ENCODE assay signal across 10 mouse cellular contexts in genomic region chr2:156873629-156874028, GRCm38 (mm10). TPM values are rescaled to one million over a fixed set of nuclear protein-coding genes. Genes with fewer than 3 reads are reported as not detected.
DNase-seq lines count a peak whose midpoint lies in the region; ATAC-seq and TF ChIP-seq lines count a peak whose summit lies in the region.
"Had no signal": no experiment of that assay in that cellular context is flagged by ENCODE, and none has a peak within 500 bp of the region (broad histone marks: within the 10 kb centered on the region; RNA-seq: fewer than 3 reads in every experiment).

No protein-coding gene starts in this region.

- H3K4me1 ChIP-seq in hindbrain, embryonic 14.5 days (replicated peaks; ENCODE audit: control insufficient read depth, insufficient read depth, low read length), result no peaks in the 10 kb centered on the region
- H3K4me1 ChIP-seq in hindbrain, embryonic 12.5 days, result peaks cover 4% of the 10 kb centered on the region
- peaks cover 52% of the 10 kb centered on the region for H3K4me1 ChIP-seq in E14TG2a.4 (replicated peaks; ENCODE audit: low read depth, low read length)
- 0 out of 2 replicates have a peak, but pooled peaks cover 4% of the 10 kb centered on the region for H3K4me1 ChIP-seq in forebrain, embryonic 15.5 days
- no peaks in the 10 kb centered on the region for H3K4me1 ChIP-seq in kidney, embryonic 14.5 days (ENCODE audit: control insufficient read depth, insufficient read depth, low read length)
- H3K4me1 ChIP-seq in lung, embryonic 16.5 days (replicated peaks; ENCODE audit: control insufficient read depth, insufficient read depth, low read length), result peaks cover 22% of the 10 kb centered on the region
- H3K4me1 ChIP-seq: embryonic facial prominence, embryonic 12.5 days had no signal

- WGBS in hindbrain, embryonic 14.5 days, result 36% methylated on average over 5 of the region's 5 CpGs
- 42% methylated on average over 5 of the region's 5 CpGs for WGBS in hindbrain, embryonic 12.5 days
- 30% methylated on average over 5 of the region's 5 CpGs for WGBS in forebrain, embryonic 15.5 days
- 28% methylated on average over 5 of the region's 5 CpGs for WGBS in kidney, embryonic 14.5 days
- 24% methylated on average over 5 of the region's 5 CpGs for WGBS in lung, embryonic 16.5 days

- no peak overlapping the region for H3K27ac ChIP-seq in hindbrain, embryonic 14.5 days
- no peak overlapping the region for H3K27ac ChIP-seq in hindbrain, embryonic 12.5 days
- H3K27ac ChIP-seq in forebrain, embryonic 15.5 days (replicated peaks), result no peak overlapping the region
- H3K27ac ChIP-seq in kidney, embryonic 14.5 days (ENCODE audit: low read depth, low read length), result no peak overlapping the region
- no peak overlapping the region for H3K27ac ChIP-seq in lung, embryonic 16.5 days (ENCODE audit: low read length)
- H3K27ac ChIP-seq: embryonic facial prominence, embryonic 12.5 days; limb, embryonic 13.5 days had no signal

- ATAC-seq in hindbrain, embryonic 14.5 days (ENCODE audit: low FRiP score), result no peak
- no peak for ATAC-seq in hindbrain, embryonic 12.5 days (ENCODE audit: low FRiP score)
- 0 out of 2 replicates have a peak, but pooled peaks have one; percentile 23 for ATAC-seq in forebrain, embryonic 15.5 days (replicated peaks)
- peak; percentile 59; the same call in 1 of the 2 replicates for ATAC-seq in kidney, embryonic 14.5 days (ENCODE audit: low FRiP score, low TSS enrichment)
- peak; percentile 55; the same call in 1 of the 2 replicates for ATAC-seq in lung, embryonic 16.5 days (ENCODE audit: low read depth)

- no peak overlapping the region for H3K9ac ChIP-seq in hindbrain, embryonic 14.5 days
- no peak overlapping the region for H3K9ac ChIP-seq in hindbrain, embryonic 12.5 days
- no peak overlapping the region for H3K9ac ChIP-seq in forebrain, embryonic 15.5 days (replicated peaks)
- H3K9ac ChIP-seq in kidney, embryonic 14.5 days (ENCODE audit: low read depth, low read length), result no peak overlapping the region
- H3K9ac ChIP-seq in lung, embryonic 16.5 days (ENCODE audit: low read length), result no peak overlapping the region
- H3K9ac ChIP-seq: embryonic facial prominence, embryonic 12.5 days; limb, embryonic 13.5 days had no signal

- H3K4me3 ChIP-seq in hindbrain, embryonic 14.5 days (replicated peaks; ENCODE audit: low read length), result no peak overlapping the region
- H3K4me3 ChIP-seq in hindbrain, embryonic 12.5 days, result no peak overlapping the region
- no peak overlapping the region for H3K4me3 ChIP-seq in E14TG2a.4 (replicated peaks; ENCODE audit: low read length)
- H3K4me3 ChIP-seq in forebrain, embryonic 15.5 days, result no peak overlapping the region
- H3K4me3 ChIP-seq in kidney, embryonic 14.5 days (ENCODE audit: low read length), result no peak overlapping the region
- H3K4me3 ChIP-seq in lung, embryonic 16.5 days (ENCODE audit: low read length), result no peak overlapping the region
- H3K4me3 ChIP-seq: embryonic facial prominence, embryonic 12.5 days; limb, embryonic 13.5 days had no signal

- TF ChIP-seq CTCF in E14TG2a.4 (conservative IDR thresholded peaks at IDR 0.05; ENCODE audit: low read length), result peak; percentile 51

- DNase-seq in hindbrain, embryonic 14.5 days (ENCODE audit: low spot score), result peak; percentile 86
- peak; percentile 80 for DNase-seq in c-Kit-positive CD71-positive TER-119-positive erythroid progenitor cells, embryonic 14.5 days (ENCODE audit: low spot score)
- DNase-seq in spleen, postnatal 4 days (ENCODE audit: low spot score in 2 of 2), result peak; percentile 59 to 81

- peaks cover 65% of the 10 kb centered on the region for H3K36me3 ChIP-seq in hindbrain, embryonic 14.5 days (replicated peaks; ENCODE audit: control insufficient read depth, insufficient read depth)
- H3K36me3 ChIP-seq in hindbrain, embryonic 12.5 days, result peaks cover 61% of the 10 kb centered on the region
- H3K36me3 ChIP-seq in E14TG2a.4 (ENCODE audit: insufficient read depth, low read length), result peaks cover 66% of the 10 kb centered on the region
- peaks cover 48% of the 10 kb centered on the region for H3K36me3 ChIP-seq in forebrain, embryonic 15.5 days
- peaks cover 56% of the 10 kb centered on the region for H3K36me3 ChIP-seq in kidney, embryonic 14.5 days (ENCODE audit: control insufficient read depth, insufficient read depth, low read length)
- peaks cover 16% of the 10 kb centered on the region for H3K36me3 ChIP-seq in lung, embryonic 16.5 days (ENCODE audit: control insufficient read depth, insufficient read depth, low read length)

- H3K9me3 ChIP-seq in hindbrain, embryonic 14.5 days (ENCODE audit: control insufficient read depth, low read length), result no peaks in the 10 kb centered on the region
- no peaks in the 10 kb centered on the region for H3K9me3 ChIP-seq in hindbrain, embryonic 12.5 days (replicated peaks)
- H3K9me3 ChIP-seq in E14TG2a.4 (ENCODE audit: low read length), result no peaks in the 10 kb centered on the region
- H3K9me3 ChIP-seq in forebrain, embryonic 15.5 days, result no peaks in the 10 kb centered on the region
- no peaks in the 10 kb centered on the region for H3K9me3 ChIP-seq in kidney, embryonic 14.5 days (ENCODE audit: control insufficient read depth, low read length)
- H3K9me3 ChIP-seq in lung, embryonic 16.5 days (ENCODE audit: control insufficient read depth, low read length), result no peaks in the 10 kb centered on the region
- H3K9me3 ChIP-seq: embryonic facial prominence, embryonic 12.5 days; limb, embryonic 13.5 days had no signal

- H3K4me2 ChIP-seq in hindbrain, embryonic 14.5 days (replicated peaks), result no peak overlapping the region
- no peak overlapping the region for H3K4me2 ChIP-seq in hindbrain, embryonic 12.5 days (replicated peaks)
- H3K4me2 ChIP-seq in forebrain, embryonic 15.5 days (replicated peaks), result no peak overlapping the region
- no peak overlapping the region for H3K4me2 ChIP-seq in kidney, embryonic 14.5 days (replicated peaks; ENCODE audit: low read depth, low read length)
- no peak overlapping the region for H3K4me2 ChIP-seq in lung, embryonic 16.5 days (ENCODE audit: low read depth, low read length)
- H3K4me2 ChIP-seq: embryonic facial prominence, embryonic 12.5 days; limb, embryonic 13.5 days had no signal

- H3K27me3 ChIP-seq in hindbrain, embryonic 14.5 days (ENCODE audit: control insufficient read depth, insufficient read depth, low read length), result no peaks in the 10 kb centered on the region
- H3K27me3 ChIP-seq in hindbrain, embryonic 12.5 days, result no peaks in the 10 kb centered on the region
- no peaks in the 10 kb centered on the region for H3K27me3 ChIP-seq in E14TG2a.4 (ENCODE audit: insufficient read depth, low read length)
- no peaks in the 10 kb centered on the region for H3K27me3 ChIP-seq in forebrain, embryonic 15.5 days
- no peaks in the 10 kb centered on the region for H3K27me3 ChIP-seq in kidney, embryonic 14.5 days (ENCODE audit: control insufficient read depth, insufficient read depth, low read length)
- H3K27me3 ChIP-seq in lung, embryonic 16.5 days (ENCODE audit: control insufficient read depth, insufficient read depth, low read depth, low read length), result no peaks in the 10 kb centered on the region
- H3K27me3 ChIP-seq: embryonic facial prominence, embryonic 12.5 days; limb, embryonic 13.5 days had no signal

RNA-seq across cellular contexts. Expression of gene Rab5if, which starts 10.7 kb away (rescaled TPM):
- 174 and 176 TPM in 2 replicates for polyA plus RNA-seq in hindbrain, embryonic 14.5 days (2014; fragmentation: Nextera tagmentation; extraction: Ambion mirVana)
- 170 and 175 TPM in 2 replicates for polyA plus RNA-seq in hindbrain, embryonic 12.5 days (2016; fragmentation: Nextera tagmentation; extraction: Ambion mirVana)
- polyA plus RNA-seq in forebrain, embryonic 15.5 days (2015; fragmentation: Nextera tagmentation; extraction: Ambion mirVana), result 144 and 145 TPM in 2 replicates
- 199 and 227 TPM in 2 replicates for polyA plus RNA-seq in kidney, embryonic 14.5 days (2014; fragmentation: Nextera tagmentation; extraction: Ambion mirVana)
- polyA plus RNA-seq in lung, embryonic 16.5 days (2015; fragmentation: Nextera tagmentation; extraction: Ambion mirVana), result 164 and 170 TPM in 2 replicates

RNA-seq across cellular contexts. Expression of gene Sla2, which starts 13.4 kb away (rescaled TPM):
- 0.14 and 0.20 TPM in 2 replicates for polyA plus RNA-seq in hindbrain, embryonic 14.5 days (2014; fragmentation: Nextera tagmentation; extraction: Ambion mirVana)
- 0.23 and 0.34 TPM in 2 replicates for polyA plus RNA-seq in hindbrain, embryonic 12.5 days (2016; fragmentation: Nextera tagmentation; extraction: Ambion mirVana)
- polyA plus RNA-seq in forebrain, embryonic 15.5 days (2015; fragmentation: Nextera tagmentation; extraction: Ambion mirVana), result 0.09 and 0.18 TPM in 2 replicates
- polyA plus RNA-seq in kidney, embryonic 14.5 days (2014; fragmentation: Nextera tagmentation; extraction: Ambion mirVana), result 0.23 and 0.24 TPM in 2 replicates
- 0.63 and 2.0 TPM in 2 replicates for polyA plus RNA-seq in lung, embryonic 16.5 days (2015; fragmentation: Nextera tagmentation; extraction: Ambion mirVana)

RNA-seq across cellular contexts. Expression of gene 4930518I15Rik, which starts 15.9 kb away (rescaled TPM):
- 4.0 and 5.4 TPM in 2 replicates for polyA plus RNA-seq in hindbrain, embryonic 14.5 days (2014; fragmentation: Nextera tagmentation; extraction: Ambion mirVana)
- 10.0 and 10.7 TPM in 2 replicates for polyA plus RNA-seq in hindbrain, embryonic 12.5 days (2016; fragmentation: Nextera tagmentation; extraction: Ambion mirVana)
- polyA plus RNA-seq in forebrain, embryonic 15.5 days (2015; fragmentation: Nextera tagmentation; extraction: Ambion mirVana), result 11.2 and 12.1 TPM in 2 replicates
- polyA plus RNA-seq in kidney, embryonic 14.5 days (2014; fragmentation: Nextera tagmentation; extraction: Ambion mirVana), result 6.4 and 7.4 TPM in 2 replicates
- polyA plus RNA-seq in lung, embryonic 16.5 days (2015; fragmentation: Nextera tagmentation; extraction: Ambion mirVana), result 7.6 and 9.2 TPM in 2 replicates

RNA-seq across cellular contexts. Expression of gene Tgif2, which starts 33.8 kb away (rescaled TPM):
- polyA plus RNA-seq in hindbrain, embryonic 14.5 days (2014; fragmentation: Nextera tagmentation; extraction: Ambion mirVana), result 18.9 and 21.5 TPM in 2 replicates
- polyA plus RNA-seq in hindbrain, embryonic 12.5 days (2016; fragmentation: Nextera tagmentation; extraction: Ambion mirVana), result 60.1 and 64.4 TPM in 2 replicates
- 42.4 and 45.2 TPM in 2 replicates for polyA plus RNA-seq in forebrain, embryonic 15.5 days (2015; fragmentation: Nextera tagmentation; extraction: Ambion mirVana)
- polyA plus RNA-seq in kidney, embryonic 14.5 days (2014; fragmentation: Nextera tagmentation; extraction: Ambion mirVana), result 67.8 and 78.1 TPM in 2 replicates
- polyA plus RNA-seq in lung, embryonic 16.5 days (2015; fragmentation: Nextera tagmentation; extraction: Ambion mirVana), result 43.9 and 47.7 TPM in 2 replicates

Comparison
In these comparisons a context has a peak if more than half of its experiments do, and no peak if none do; other contexts are left out.
1. ATAC-seq: peak in forebrain, embryonic 15.5 days (single experiment), kidney, embryonic 14.5 days (single experiment) and lung, embryonic 16.5 days (single experiment); none in hindbrain, embryonic 14.5 days (single experiment) and hindbrain, embryonic 12.5 days (single experiment).
2. Peak in every context shown above with its lines, with median percentiles within 50 percentile points of each other: DNase-seq.